Mouse (Mus musculus) midbrain, postnatal 0 days (tissue): ENCODE results near the gene Sypl2. TPM values are rescaled to one million over a fixed set of nuclear protein-coding genes. Genes with fewer than 3 reads are reported as not detected.
"Not testable (repeated sequence)": the region's sequence is repeated elsewhere in the genome, so short reads cannot be mapped to it uniquely, and the experiment has no call there.

ENCODE experiments used
- ATAC-seq: fragments of 200-750 bp; cut with Nextera tagmentation; 2 replicates; pipeline ENCODE4 v1.8.0; 2017; ENCODE audit warnings: moderate number of reproducible peaks, mild to moderate bottlenecking, moderate TSS enrichment, moderate library complexity; ENCODE audit not compliant: low FRiP score
- DNase-seq: peaks from one replicate; pipeline ENCODE4 v3.0.0-alpha.2; 2015; ENCODE audit warnings: low spot score
- H3K27ac ChIP-seq: fragments of 300-500 bp; sonication (generic); 2 replicates; pipeline ENCODE4 v1.5.1; 2014; ENCODE audit warnings: low read depth, mild to moderate bottlenecking, low read length, mixed read lengths
- H3K27me3 ChIP-seq: fragments of 300-500 bp; sonication (generic); 2 replicates; pipeline ENCODE4 v1.6.1; 2014; ENCODE audit warnings: low read length, control low read depth, mixed read lengths; ENCODE audit not compliant: insufficient read depth
- H3K36me3 ChIP-seq: fragments of 300-500 bp; sonication (generic); 2 replicates; pipeline ENCODE4 v1.6.1; 2014; ENCODE audit warnings: low read length, control low read depth, mixed read lengths; ENCODE audit not compliant: insufficient read depth
- H3K4me1 ChIP-seq: fragments of 300-500 bp; sonication (generic); 2 replicates; pipeline ENCODE4 v1.6.1; 2014; ENCODE audit warnings: mild to moderate bottlenecking, control low read depth, antibody characterized with exemption, low read length, mixed read lengths; ENCODE audit not compliant: insufficient read depth
- H3K4me2 ChIP-seq: fragments of 300-500 bp; sonication (generic); 2 replicates; pipeline ENCODE4 v1.6.1; 2014; ENCODE audit warnings: low read depth, mild to moderate bottlenecking, low read length, mixed read lengths; ENCODE audit not compliant: poor library complexity, severe bottlenecking
- H3K4me3 ChIP-seq: fragments of 300-500 bp; sonication (generic); 2 replicates; pipeline ENCODE4 v1.5.1; 2014; ENCODE audit warnings: low read depth, mild to moderate bottlenecking, low read length, moderate library complexity
- H3K9ac ChIP-seq: fragments of 300-500 bp; sonication (generic); replicated peaks from 2 replicates; pipeline ENCODE4 v1.6.1; 2014; ENCODE audit warnings: mild to moderate bottlenecking, low read length, moderate library complexity, mixed read lengths; ENCODE audit not compliant: poor library complexity, severe bottlenecking
- H3K9me3 ChIP-seq: fragments of 300-500 bp; sonication (generic); 2 replicates; pipeline ENCODE4 v1.6.1; 2016; ENCODE audit warnings: low read length, control low read depth
- CTCF ChIP-seq: IDR thresholded peaks from 2 replicates; pipeline ENCODE4 v1.5.1; 2016; ENCODE audit warnings: antibody characterized with exemption, mild to moderate bottlenecking
- WGBS: fragments of 180-500 bp; shearing (Covaris S2); extraction: QIAGEN DNeasy Blood & Tissue Kit; methylation state at CpG from one replicate; pipeline ENCODE4 v1.1.7; 2014; 5-methylcytosine and 5-hydroxymethylcytosine counted together
- polyA plus RNA-seq: library from polyadenylated mRNA; unstranded; fragments of >200 nt; fragmentation: Nextera tagmentation; extraction: Ambion mirVana; gene quantifications from 2 replicates; pipeline ENCODE4 v1.2.1, GENCODE M21; 2015
- total RNA-seq: library from RNA; depleted of rRNA; stranded (reverse); fragments of >200 nt; gene quantifications from 2 replicates; pipeline ENCODE4 v1.2.3, GENCODE M21; 2014

The Sypl2 gene
- total and polyA plus RNA-seq, 2 experiments from 2014 or later: 0.10 to 0.55 TPM

GRCm38 (mm10) chr3:108241243-108241839 lies 14.9 kb upstream of the Sypl2 start:
- Histone ChIP-seq H3K27ac (no peak overlapping the region), H3K9ac (no peak overlapping the region), H3K9me3 (no peaks in the 10 kb centered on the region), H3K4me1 (no peaks in the 10 kb centered on the region), H3K4me2 (no peak overlapping the region), H3K4me3 (no peak overlapping the region), H3K36me3 (no peaks in the 10 kb centered on the region), H3K27me3 (no peaks in the 10 kb centered on the region)
- no peak for DNase-seq
- TF ChIP-seq CTCF: no peak
- 85% methylated on average over 3 of the region's 3 CpGs for WGBS
- no peak for ATAC-seq

DNA sequence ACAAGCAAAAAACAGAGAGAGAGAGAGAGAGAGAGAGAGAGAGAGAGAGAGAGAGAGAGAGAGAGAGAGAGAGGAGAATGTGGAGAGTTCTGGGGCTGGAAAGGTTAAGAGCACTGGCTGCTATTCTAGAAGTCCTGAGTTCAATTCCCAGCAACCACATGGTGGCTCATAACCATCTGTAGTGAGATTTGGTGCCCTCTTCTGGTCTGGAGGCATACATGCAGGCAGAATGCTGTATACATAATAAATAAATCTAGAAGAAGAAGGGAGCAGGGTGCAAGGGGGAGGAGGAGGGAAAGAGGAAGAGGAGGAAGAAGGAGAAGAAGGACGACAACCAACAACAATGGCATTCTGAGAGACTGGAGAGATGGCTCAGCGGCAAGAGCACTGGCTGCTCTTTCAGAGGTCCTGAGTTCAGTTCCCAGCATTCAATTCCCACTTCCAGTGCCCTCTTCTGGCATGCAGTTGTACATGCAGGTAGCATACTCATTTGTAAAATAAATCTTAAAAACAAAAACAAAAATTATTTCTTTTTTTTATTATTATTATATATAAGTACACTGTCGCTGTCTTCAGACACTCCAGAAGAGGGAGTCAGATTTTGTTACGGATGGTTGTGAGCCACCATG lies 11.1 kb upstream of the Sypl2 start:
- peak; percentile 27 for TF ChIP-seq CTCF
- not testable (repeated sequence) for DNase-seq, H3K4me3 ChIP-seq, H3K27me3 ChIP-seq, ATAC-seq, H3K4me1 ChIP-seq, H3K4me2 ChIP-seq, H3K36me3 ChIP-seq, H3K27ac ChIP-seq, H3K9me3 ChIP-seq, H3K9ac ChIP-seq
- 84% methylated on average over 4 of the region's 4 CpGs for whole genome bisulfite sequencing

DNA sequence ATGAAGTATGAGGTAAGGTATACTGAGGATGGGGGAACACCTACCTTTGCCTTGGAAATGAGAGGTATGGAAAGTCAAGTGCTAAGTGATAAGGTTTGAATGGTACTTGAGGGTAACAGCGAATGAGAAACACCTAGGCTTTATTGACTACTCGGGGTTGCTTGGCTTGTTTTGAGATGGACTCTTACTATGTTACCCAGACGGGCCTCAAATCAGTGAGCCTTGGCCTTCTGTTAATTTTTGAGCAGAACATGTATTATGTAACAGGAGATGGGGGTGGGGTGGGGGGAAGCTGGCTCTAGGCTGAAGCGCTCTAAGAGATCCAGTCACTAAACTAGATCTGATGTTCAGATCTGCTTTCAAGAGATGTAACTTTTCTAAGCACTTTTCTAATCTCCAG lies 5.2 kb upstream of the Sypl2 start:
- H3K4me3 ChIP-seq: no peak overlapping the region
- DNase-seq (no peak), ATAC-seq (no peak)
- H3K9ac ChIP-seq: no peak overlapping the region
- TF ChIP-seq CTCF: no peak
- no peak overlapping the region for H3K4me2 ChIP-seq
- no peak overlapping the region for H3K27ac ChIP-seq
- no peaks in the 10 kb centered on the region for H3K36me3 ChIP-seq
- peaks cover 12% of the 10 kb centered on the region for H3K27me3 ChIP-seq
- no peaks in the 10 kb centered on the region for H3K9me3 ChIP-seq
- H3K4me1 ChIP-seq: no peaks in the 10 kb centered on the region
- 85% methylated on average over 4 of the region's 4 CpGs for WGBS

DNA sequence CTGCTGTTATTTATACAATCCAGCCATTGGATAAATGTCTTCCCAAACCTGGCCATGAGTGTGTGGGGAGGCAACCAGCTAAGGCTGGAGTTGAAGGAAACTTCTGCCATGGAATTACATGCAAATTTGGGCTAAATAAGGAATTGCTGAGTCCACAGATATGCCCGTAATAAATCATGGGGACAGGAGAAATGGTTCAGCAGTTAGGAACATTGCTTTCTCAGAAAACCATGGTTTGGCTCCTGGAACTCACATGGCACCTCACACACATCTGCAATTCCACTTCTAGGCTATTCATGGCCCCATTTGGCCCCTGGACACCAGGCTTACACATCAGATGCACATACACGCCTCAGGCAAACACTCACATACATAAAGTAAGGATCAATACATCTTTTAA lies 1.1 kb upstream of the Sypl2 start:
- H3K4me3 ChIP-seq: no peak overlapping the region

DNA sequence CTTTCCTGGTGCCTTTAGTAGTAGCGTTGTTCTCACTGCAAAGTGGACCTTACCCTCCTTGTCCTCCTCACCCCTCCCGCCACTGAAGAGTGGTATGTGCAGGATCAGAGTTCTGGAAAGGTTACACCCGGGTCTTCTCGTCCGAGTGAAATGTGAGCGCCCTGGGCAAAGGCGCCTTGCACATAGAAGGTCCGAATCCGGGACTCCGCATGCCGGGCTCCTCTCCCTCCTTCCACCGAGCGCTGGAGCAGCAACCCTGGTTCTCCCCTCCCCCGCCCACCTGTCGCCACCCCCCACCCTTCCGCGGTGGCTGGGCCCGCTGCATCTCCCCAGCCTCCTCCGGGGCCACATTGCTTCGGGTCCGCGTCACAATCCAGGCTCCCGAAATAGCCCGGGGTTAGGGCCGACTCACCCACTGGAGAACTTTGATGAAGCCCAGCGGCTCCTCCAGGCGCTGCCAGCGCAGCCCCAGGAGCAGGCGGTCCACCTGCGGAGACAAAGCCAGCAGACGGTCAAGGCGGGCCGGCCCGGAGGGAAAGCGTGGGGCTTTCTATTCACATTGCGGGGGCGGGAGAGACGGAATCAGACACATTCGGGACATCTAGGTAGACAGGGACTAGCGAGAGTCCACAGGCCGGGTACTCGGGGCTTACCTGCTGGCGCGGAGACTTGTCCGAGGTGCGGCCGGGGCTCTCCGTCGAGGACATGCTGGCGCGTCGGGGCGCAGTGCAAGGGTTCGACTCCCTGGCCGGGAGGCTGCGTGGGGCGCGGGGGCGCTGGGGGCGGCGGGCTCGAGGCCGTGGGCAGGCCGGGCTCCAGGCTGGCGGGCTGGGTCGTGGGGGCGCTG lies 514 bp downstream of the Sypl2 start:
- peak overlapping the region; percentile 37 for H3K4me3 ChIP-seq
- no peaks in the 10 kb centered on the region for H3K4me1 ChIP-seq
- TF ChIP-seq CTCF: no peak
- WGBS: 4% methylated on average over 51 of the region's 67 CpGs
- H3K36me3 ChIP-seq: no peaks in the 10 kb centered on the region
- H3K27me3 ChIP-seq: peaks cover 29% of the 10 kb centered on the region
- peak overlapping the region; percentile 53 for H3K4me2 ChIP-seq
- H3K27ac ChIP-seq: no peak overlapping the region
- no peaks in the 10 kb centered on the region for H3K9me3 ChIP-seq
- H3K9ac ChIP-seq: 0 out of 2 replicates have a peak overlapping the region, but pooled peaks have one; percentile 19
- ATAC-seq (peak; percentile 41), DNase-seq (no peak)

More for the DNA sequence above, 1.1 kb upstream of the Sypl2 start:
- no peak for TF ChIP-seq CTCF
- ATAC-seq (no peak), DNase-seq (no peak)
- Histone ChIP-seq H3K4me1 (no peaks in the 10 kb centered on the region), H3K9ac (no peak overlapping the region), H3K4me2 (no peak overlapping the region), H3K27me3 (peaks cover 29% of the 10 kb centered on the region), H3K27ac (no peak overlapping the region), H3K36me3 (no peaks in the 10 kb centered on the region), H3K9me3 (no peaks in the 10 kb centered on the region)
- 73% methylated on average over 2 of the region's 2 CpGs for WGBS

DNA sequence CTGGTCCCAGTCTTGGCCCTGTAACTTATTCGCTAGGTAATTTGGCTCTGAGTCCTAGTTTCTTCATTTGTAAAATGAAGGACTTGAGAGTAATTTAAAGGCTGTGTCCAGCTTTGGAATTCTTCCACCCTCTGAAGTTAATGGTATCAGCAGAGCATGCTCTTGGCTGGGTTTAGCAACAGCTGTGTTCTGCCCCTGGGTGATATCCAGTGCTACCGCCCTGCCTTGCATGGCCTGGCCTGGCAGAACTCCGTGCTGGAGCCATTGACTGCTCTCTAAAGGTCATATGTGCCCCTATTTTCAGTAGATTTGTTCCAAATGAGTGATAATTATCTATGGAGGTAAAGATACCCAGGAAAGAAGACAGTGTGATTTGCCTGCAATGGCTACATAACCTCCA lies 5.8 kb downstream of the Sypl2 start:
- ATAC-seq (no peak), DNase-seq (no peak)
- no peak overlapping the region for H3K4me2 ChIP-seq
- TF ChIP-seq CTCF: no peak
- peaks cover 7% of the 10 kb centered on the region for H3K27me3 ChIP-seq
- no peak overlapping the region for H3K9ac ChIP-seq
- no peaks in the 10 kb centered on the region for H3K4me1 ChIP-seq
- no peak overlapping the region for H3K27ac ChIP-seq
- H3K9me3 ChIP-seq: no peaks in the 10 kb centered on the region
- H3K4me3 ChIP-seq: no peak overlapping the region
- 80% methylated on average over 3 of the region's 3 CpGs for WGBS
- no peaks in the 10 kb centered on the region for H3K36me3 ChIP-seq
